Mouse (Mus musculus) G1E (cell line): ENCODE results near the gene Mdh1b.

Source experiments
- CTCF ChIP-seq: IDR thresholded peaks from 2 replicates; pipeline ENCODE4 v1.5.1; 2012; ENCODE audit warnings: low read depth, low read length, inconsistent platforms, mixed read lengths
- POLR2AphosphoS5 ChIP-seq: IDR thresholded peaks from 2 replicates; pipeline ENCODE4 v1.6.1; 2012; ENCODE audit warnings: low read depth, low read length, inconsistent platforms; ENCODE audit not compliant: insufficient replicate concordance

- TF ChIP-seq CTCF: no peak
- TF ChIP-seq POLR2AphosphoS5: no peak
Measured at GRCm38 (mm10) chr1:63770309-63770708, 40.2 kb upstream of the Mdh1b start.
